Mouse (Mus musculus) ES-CJ7 (cell line): ENCODE results near the gene Vps72.
A peak's percentile ranks its signal among the peaks of the same experiment; 100 is the strongest.
"Not testable (repeated sequence)": the region's sequence is repeated elsewhere in the genome, so short reads cannot be mapped to it uniquely, and the experiment has no call there.

ENCODE experiments used
- DNase-seq: peaks from one replicate; pipeline ENCODE4 v3.0.0; 2011; ENCODE audit warnings: low read depth, low spot score

The Vps72 gene

DNA sequence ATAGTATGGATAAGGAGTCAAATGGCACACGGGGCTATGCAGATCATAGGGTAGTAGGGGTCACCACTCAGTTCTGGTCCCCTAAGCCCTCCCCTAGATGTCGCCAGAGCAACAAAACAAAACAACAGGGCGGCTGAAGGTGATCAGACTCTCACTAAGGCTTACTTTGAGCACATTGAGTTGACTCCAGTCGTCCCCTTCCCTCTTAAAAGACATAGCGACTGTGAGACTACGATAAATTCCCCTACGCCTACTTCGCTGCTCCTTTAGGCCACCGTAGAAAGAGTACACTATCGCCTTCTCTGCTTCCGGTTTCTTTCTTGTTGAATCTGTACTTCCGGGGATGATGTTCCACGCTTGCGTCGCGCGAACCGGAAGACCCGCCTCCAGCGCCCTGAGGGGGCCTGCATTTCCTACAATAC is 22.9 kb downstream of the Vps72 start, which contains the start of the genes Scnm1 and Lysmd1:
TSS of gene Scnm1 (minus strand) at position 332 of the 422 bp plus-strand sequence.
TSS of gene Lysmd1 (plus strand) at position 409 of the 422 bp plus-strand sequence.
- peak; percentile 95 for DNase-seq

DNA sequence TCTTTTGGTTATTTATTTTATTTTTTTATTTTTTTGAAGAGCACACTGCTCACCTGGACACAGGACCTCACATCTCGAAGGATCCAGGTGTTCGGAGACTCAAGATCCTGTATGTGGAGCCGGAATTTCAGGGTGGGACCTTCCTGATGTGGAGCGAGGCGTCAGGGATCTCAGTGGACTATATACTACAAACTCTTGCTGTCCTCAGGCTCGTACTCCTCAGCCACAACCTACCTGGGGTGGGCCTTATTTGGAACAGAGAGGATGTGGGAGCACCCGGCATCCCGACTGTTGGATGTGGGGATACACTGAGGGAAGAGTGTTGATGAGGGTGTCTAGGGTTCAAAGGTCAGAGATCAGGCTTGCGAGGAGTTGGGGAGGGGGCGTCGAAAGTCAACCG is 23.3 kb downstream of the Vps72 start:
- not testable (repeated sequence) for DNase-seq

DNA sequence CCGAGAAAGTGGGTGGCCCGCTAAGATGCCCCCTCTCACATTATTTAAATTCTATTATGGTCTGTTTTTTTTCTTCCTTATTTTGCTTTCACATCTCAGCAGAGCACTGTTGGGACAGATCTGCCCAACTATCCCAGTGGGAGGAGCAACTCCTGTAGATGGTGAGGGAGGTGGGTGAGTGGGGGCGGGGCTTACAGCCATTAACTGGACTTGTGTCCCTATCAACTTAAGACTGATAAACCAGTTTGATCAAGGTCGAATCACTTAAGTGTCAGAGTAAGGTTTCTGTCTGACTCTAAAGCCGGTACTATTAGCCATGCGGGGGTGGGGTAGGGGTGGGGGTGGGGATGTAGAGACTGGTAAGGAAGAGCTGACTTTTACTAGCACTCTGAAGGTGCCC is 24.2 kb downstream of the Vps72 start:
- peak; percentile 84 for DNase-seq

DNA sequence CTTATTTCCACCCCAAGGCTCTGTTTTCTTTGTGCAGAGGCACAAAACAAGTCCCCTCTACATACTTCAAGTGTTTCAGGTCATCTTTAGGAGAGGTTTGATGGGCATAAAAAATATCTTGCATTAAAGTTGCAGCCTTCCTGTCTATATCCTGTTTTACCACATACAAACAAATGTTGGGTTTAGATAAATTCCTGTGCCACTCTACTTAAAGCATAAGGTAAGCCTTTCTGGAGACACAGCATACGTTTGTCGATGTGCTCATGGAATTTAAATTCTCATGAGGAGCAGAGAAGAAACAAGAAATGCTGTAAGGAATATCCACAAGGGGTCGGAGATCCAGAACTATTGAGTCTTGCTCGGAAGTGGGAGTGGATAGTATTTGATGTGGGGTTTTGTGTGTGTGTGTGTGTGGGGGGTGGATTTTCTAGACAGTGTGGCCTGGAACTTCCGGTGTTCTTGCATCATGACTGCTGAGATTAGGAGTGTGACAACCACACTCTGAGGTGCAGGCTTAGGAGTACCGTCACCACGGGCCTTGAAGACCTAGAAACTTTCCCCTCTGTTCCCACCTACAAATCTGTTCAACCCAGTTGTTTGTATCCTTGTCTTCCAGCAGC is 24.7 kb downstream of the Vps72 start:
- no peak for DNase-seq

DNA sequence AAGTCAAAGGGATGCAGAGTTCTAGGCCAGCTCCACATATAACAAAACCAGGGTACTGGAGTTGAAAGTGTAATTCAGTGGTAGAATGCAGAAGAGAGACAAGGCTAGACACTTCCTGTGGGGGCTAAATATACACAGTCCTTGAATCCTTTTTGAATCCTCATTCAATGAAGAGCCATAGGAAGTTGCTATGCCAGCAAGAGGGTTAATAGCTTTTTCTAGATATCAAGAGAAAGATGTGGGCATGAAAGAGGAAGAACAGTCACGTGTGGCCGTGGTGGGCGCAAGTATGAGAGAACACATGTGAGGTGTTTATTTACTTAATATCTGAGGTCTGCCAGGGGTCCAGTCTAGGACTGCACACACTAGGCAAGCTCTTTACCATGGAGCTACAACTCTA is 25.5 kb downstream of the Vps72 start:
- no peak for DNase-seq

DNA sequence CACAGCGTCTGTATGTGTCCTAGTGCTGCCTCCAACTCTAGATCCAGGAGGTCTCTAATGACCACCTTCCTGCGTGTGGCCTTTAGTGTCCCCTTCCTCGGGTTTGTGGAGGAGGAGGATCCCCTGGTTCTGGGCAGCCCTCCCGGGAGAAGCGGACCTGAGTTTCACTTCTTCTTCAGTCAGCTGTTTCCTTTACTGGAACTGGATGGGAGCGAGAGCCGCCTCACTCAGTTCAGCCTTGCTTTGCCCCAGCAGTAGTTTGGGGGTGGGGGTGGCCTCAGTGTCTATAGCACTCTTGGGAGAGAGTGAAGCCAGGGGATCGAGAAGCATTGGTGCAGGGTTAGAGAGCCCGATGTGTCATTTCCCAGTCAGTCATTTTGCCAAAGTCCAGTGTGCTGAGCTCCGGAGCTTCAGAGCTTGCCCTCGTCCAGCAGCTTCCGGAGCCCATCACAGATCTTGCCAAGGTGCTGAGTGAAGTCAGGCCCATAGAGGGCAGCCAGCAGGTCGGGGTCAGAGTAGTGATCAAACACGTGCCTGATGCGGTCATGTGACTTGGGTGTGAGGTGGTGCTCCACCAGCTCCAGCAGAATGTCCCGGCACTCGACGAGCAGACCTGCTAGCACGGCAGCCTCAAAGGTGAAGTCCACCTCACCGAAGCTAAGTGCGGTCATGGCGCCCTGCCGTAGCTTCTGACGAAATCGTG is 28.9 kb downstream of the Vps72 start:
- DNase-seq = peak; percentile 80

DNA sequence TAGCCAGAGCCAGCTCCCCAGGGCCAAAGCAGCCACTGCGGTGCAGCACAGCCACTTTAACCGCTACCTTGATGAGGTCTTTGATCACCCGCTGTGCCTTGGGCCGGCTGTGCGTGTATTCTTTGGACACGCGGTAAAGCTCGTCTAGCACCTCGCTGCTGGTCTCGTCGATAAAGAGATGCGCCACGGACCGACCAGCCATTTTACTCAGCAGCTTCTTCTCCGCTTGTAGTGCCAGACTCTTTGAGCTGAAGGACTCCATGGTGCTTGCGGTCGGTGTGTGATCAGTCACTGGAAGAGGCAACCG is 29.4 kb downstream of the Vps72 start:
- DNase-seq = peak; percentile 63

DNA sequence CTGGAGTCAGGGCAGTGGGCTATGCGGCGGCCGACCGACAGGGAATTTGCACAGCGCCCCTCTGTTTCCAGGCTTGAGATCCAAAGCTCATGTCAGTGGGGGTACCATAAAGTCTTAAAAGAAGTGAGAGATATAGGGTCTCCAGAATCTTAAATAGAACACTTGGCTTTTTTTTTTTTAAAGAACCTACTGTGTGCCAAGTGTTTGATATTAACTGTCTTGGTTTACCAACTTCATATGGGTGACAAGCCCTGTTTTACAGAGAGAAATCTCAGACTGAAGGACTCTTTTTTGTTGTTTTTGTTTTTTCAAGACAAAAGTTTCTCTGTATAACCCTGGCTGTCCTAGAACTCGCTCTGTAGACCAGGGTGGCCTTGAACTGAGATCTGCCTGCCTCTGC is 30.0 kb downstream of the Vps72 start:
- DNase-seq = no peak

DNA sequence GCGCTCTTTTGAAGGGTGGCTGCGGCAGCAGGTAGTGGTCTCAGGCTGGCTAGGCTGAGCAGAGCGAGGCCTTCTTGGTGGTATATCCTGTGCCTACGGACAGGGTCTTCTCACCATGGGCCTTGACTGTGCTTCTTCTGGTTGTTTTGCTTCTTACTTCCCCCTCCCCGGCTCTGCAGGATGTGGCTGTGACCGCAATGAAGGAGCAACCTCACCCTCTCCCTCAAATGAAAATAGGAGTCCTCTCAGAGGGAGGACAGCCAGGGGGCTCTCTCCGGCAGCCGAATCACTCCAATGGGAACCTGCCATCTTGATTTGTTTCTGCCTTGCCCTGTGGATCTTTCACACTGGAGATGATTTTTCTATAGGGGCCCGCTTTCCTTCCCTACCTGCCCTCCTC is 30.7 kb downstream of the Vps72 start:
- no peak for DNase-seq

DNA sequence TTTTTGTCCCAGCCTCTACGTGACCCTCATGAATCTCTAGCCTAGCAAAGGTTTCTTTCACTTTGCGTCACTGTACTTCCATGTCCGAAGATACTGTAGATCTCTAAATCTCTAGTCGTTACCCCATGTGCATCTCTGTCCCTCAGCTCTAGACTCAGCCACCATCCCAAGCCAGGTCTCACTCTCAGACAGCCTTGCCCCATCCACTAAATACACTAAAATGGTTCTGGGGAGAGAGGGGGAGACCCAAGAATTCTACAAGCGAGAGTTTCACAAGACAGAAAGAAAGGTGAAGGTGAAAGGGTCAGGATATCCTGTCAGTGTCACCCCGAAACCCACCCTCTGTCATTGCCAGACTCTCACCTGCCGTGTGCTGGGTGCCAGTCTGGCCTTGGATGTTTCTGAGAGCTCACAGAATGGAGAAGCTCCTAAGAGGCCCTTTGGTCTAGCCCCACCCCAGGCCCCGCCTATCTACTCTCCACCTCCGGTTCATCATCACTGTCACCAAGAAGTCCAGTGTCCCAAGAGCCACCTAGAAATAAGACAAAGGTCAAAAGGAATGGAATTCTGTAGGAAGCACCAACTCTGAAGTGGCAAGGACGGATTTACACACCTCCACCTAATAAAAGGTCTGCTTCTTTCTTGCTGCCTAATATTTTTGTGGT is 31.3 kb downstream of the Vps72 start, which contains the start of gene Tnfaip8l2:
TSS of gene Tnfaip8l2 (minus strand) at position 409 of the 665 bp plus-strand sequence.
- no peak for DNase-seq

DNA sequence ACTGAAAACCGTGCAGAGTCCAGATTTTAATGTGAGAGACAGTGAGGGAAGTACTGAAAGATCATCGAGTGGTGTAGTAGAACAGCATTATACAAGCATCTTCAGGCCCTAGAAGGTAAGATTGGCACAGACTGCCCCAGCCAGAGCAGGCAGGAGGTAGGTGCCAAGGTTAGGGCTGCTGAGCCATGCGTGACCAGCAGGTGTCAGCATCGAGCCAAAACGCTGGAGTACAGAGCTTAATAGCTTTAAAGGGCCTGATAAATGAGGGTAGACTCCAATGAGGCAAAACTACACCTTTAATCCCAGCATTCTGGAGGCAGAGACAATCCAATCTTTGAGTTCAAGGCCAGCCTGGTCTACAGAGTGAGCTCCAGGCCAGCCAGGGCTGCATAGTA is 31.8 kb downstream of the Vps72 start:
- peak; percentile 80 for DNase-seq

DNA sequence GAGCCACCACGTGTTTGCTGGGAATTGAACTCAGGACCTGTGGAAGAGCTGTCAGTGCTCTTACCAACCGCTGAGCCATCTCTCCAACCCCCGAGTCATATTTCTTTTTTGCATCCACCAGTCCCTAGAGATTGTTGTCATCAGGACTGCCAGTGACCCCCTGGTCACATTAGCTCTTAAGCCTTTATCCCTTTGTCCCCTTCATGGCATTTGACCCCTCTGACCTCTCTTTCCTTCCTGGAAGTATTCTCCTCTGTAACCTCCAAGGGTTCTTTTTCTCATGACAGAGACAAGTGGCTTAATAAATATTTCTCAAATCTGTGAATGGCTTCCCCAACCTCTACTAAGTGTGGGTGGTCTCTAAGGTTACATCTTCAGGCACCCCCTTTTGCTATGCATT is 37.1 kb downstream of the Vps72 start:
- DNase-seq = no peak

DNA sequence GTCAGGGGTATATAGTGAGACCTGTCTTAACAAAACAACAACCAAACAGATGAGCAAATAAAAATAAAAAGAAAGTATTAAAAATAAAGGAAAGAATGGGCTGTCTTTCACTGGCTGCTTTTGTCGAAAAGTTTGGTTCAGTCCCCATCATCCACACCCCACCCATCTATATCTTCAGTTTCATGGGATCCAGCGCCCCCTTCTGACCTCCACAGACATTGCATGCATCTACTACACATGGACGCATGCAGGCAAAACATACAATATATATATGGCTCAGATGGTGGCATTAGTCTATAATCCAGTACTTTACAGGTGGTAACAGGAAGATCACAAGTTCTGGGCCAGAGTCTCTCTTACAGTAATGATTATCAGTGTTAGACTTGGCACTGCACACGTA is 43.1 kb downstream of the Vps72 start:
- DNase-seq = peak; percentile 81

DNA sequence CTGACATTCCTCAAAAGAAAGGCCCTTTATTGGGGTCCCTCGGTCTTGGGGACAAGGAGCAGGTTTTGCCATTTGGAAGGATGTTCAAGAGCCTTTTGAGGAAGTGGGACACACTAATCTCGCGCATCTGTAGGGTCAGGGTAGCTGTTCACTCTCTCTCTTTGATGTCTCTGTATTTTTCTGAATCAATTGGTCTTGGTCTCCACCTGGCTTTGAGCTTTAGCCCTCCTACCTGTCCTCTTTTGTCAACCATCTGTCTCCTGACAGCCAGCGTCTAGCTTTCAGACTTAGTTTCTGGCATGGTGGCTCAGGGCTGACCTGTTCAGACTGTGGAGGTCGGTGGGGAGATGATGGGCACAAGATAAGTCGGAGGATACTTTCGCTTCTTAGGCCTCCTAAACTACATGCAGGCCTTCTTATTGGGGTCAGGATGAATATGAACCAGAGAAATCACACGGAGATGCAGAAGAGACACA is 48.7 kb downstream of the Vps72 start:
- DNase-seq = no peak

DNA sequence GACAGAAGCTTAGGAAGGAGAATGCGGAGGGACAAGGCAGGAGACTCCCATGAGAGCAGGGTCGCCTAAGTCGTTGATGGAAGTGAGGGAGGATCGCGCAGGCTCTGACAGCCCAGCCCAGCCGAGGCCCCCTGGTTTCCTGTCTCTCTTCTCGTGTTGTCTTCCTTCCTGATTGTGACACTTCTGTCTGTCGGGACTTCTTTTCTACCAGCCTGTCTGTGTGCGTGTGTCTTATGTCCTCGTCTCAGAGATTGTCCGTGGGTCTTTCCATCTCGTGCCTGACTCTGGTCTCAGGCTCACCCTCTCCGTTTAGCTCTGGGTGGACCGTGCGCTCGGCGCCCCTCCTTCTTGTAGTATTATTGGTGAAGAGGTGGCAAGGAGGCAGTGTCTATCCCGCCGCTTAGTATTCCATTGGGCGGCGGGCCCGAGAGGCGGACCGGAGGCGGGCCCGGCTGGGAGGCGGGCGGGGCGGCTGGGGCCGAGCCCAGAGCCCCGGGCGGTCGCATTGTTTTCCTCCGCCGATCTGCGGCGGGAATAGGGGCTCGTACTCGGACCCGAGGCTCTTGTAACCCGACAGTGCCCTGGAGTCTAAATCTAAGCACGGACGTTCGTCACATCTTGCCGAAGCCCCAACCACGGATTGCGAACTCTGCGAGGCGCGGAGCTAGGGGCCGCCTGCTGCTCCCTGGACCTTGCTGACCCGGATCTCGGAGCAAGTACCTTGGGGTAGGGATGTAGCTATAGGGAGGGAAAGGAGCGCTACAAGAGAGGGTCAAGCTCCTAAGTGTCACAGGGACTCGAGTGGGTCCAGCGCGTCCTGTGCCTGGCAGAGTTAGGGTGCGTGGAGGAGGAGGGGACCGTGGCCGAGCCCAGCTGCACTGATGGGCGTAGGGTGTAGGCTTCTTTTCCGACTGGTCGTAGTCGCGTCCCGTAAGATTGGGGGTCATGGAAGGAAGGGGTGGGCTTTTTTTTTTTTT is 49.5 kb downstream of the Vps72 start, which contains the start of gene Sema6c:
TSS of gene Sema6c (plus strand) at position 471 of the 977 bp plus-strand sequence.
- DNase-seq = peak; percentile 84

DNA sequence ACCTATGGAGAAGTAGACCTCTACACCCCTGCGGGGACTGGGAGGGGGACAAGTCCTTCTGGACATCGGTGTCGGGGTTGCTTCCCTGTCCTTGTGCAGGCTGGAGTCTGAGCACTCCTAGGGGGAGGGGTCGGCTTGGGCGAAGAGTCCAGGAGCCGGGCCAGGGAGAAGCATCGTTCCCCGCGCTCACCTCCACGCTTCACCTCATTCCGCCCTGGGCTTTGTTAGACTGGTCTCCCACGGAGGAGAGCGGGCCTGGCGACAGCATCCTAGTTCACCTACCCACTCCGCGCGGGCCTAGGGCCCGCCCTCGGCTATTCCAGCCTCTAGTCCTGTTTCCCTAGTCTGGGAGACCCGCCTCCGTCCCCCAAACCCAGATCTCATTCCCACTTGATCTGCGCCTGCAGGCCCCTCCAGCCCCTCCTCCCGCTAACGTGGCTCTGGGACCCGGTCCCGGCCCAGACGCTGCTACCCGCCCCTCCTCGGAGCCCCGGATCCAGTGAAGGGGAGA is 50.3 kb downstream of the Vps72 start:
- no peak for DNase-seq

DNA sequence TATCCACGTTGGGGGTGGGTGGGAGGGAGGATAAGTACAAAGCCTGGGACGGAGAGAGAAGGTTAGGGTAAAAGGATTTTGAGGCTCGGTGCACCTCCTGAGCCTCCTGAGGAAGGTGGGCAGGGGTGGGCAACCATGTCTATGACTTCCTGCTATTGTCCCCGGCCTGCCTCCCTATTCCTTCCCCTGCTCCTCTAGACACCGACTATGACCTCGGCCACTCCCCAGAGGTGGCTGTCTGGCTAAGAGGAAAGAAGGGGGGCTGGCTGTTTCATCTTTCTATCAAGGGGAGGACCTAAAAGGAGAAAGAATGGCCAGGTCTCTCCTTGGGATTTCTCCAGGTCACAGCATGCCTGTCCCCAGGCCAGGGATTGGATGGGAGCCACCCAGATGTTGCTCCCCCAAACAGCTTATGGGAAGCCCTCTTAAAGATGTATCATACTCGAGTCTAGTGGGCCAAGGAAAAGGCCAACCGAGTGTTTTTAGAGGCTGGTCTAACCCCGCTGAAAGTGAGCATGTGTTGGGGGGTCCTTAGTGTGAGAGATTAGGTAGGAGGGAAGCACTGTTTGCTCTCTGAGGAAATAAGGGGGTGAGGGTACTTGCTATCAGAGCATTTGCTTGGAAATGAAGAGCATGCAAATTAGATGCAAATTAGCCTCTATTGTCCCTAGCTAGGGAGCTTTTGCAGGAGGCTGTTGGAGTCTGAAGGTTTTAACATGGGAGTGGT is 51.0 kb downstream of the Vps72 start:
- peak; percentile 86 for DNase-seq

DNA sequence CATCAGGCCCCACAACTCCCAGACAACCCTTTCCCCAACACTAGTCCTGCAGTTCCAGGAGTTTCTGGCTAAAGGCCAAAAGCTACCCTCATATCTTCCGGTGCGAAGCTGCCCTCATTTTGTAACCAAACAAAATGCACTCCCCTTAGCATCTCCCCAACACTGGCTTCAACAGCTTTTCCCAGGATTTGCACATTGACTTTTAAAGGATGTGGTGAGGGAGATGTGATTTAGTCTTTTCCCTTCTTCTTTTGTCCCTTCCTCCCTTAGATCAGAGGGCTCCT is 51.5 kb downstream of the Vps72 start:
- no peak for DNase-seq

DNA sequence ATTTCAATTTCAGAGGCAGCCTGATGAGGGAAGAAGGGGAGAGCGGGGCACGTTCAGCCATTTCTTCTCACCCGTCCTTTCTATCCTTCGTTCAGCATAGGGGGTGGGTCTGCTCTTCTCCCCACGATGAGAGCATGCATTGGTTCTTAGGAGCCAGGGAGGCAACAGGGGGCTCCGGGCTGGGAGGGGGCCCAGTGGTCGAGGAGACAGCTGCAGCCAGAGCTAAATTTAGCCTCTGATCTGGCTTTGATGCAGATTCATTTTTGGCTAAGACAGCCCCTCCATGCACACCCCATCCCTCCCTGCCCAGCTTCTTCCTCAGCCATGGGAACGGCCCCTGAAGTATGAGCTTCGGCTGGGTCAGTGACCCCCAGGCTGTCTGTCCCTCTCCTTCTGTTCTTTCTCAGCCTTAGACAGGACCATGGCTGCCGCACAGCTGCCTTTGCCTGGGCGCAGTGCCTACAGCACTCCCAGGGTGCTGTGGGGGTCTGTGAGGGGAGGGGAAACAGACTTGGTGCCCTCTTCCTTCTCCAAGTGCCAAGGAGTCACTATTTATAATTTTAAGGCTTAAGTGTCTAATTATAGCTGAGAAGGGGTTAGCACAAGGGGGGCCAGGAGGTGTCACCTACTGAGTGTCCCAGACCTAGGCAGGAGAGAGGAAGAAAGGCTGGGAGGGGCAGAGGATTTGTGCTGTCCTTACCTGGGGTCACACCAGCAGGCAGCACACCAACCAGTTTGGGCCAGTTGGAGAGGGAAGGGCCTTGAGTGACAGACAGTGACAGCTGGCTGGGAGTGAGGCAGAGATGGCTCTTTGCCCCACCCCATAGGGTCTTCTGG is 52.8 kb downstream of the Vps72 start:
- DNase-seq = peak; percentile 81

DNA sequence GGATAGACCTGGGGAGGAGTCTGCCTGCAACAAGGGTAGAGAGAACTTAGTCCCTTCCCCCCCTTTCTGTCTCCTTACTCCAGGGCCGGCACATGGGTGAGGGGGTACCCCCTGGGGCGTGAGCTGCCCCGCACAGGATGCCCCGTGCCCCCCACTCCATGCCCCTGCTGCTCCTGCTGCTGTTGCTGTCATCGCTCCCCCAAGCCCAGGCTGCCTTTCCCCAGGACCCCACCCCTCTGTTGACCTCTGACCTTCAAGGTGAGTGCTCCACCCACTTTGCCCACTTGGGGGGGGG is 53.4 kb downstream of the Vps72 start:
- no peak for DNase-seq
